Mouse (Mus musculus) MEL (cell line): ENCODE measurements around the gene Gfpt2. TPM values are rescaled to one million over a fixed set of nuclear protein-coding genes. Genes with fewer than 3 reads are reported as not detected.
A peak's percentile ranks its signal among the peaks of the same experiment; 100 is the strongest.

ENCODE experiments used
- DNase-seq: peaks from one replicate; pipeline ENCODE4 v3.0.0; 2011; ENCODE audit warnings: low read depth, low spot score
- H3K27ac ChIP-seq: 2 replicates; pipeline ENCODE4 v1.5.1; 2012; ENCODE audit warnings: low read depth, mild to moderate bottlenecking, control low read depth, low read length, moderate library complexity; ENCODE audit not compliant: control insufficient read depth
- H3K27me3 ChIP-seq, 2 experiments: fragments of 150-350 bp in 1 of 2; sonication (generic) in 1 of 2; 2 replicates each; pipeline ENCODE4 v1.6.1; 2012; ENCODE audit warnings: low read length in 2 of 2, mild to moderate bottlenecking in 2 of 2, improper control_type of control experiment in 1 of 2, moderate library complexity in 1 of 2; ENCODE audit not compliant: insufficient read depth in 2 of 2, control insufficient read depth in 1 of 2
- H3K36me3 ChIP-seq, 2 experiments: 2 replicates each; pipeline ENCODE4 v1.6.1; 2012 to 2014; ENCODE audit warnings: low read length in 2 of 2, improper control_type of control experiment in 1 of 2, inconsistent platforms in 1 of 2, mild to moderate bottlenecking in 1 of 2; ENCODE audit not compliant: insufficient read depth in 2 of 2, control insufficient read depth in 1 of 2
- H3K4me1 ChIP-seq, 2 experiments: fragments of 150-350 bp in 1 of 2; sonication (generic) in 1 of 2; 2 replicates each; pipeline ENCODE4 v1.6.1; 2012; ENCODE audit warnings: low read length in 2 of 2, improper control_type of control experiment in 1 of 2, mild to moderate bottlenecking in 1 of 2; ENCODE audit not compliant: insufficient read depth in 2 of 2, control insufficient read depth in 1 of 2
- H3K4me3 ChIP-seq, 2 experiments: fragments of 150-350 bp in 1 of 2; sonication (generic) in 1 of 2; 2 replicates each; pipeline ENCODE4 v1.5.1; 2012; ENCODE audit warnings: low read depth in 2 of 2, low read length in 2 of 2, mild to moderate bottlenecking in 2 of 2, moderate library complexity in 2 of 2, control low read depth in 1 of 2, improper control_type of control experiment in 1 of 2; ENCODE audit not compliant: control insufficient read depth in 1 of 2, insufficient read depth in 1 of 2
- H3K79me2 ChIP-seq: 2 replicates; pipeline ENCODE4 v1.6.1; 2012; ENCODE audit warnings: mild to moderate bottlenecking, low read length, moderate library complexity; ENCODE audit not compliant: control insufficient read depth, poor library complexity, insufficient read depth
- H3K9ac ChIP-seq: 2 replicates; pipeline ENCODE4 v1.6.1; 2012; ENCODE audit warnings: low read depth, mild to moderate bottlenecking, control low read depth, low read length, moderate library complexity; ENCODE audit not compliant: control insufficient read depth, poor library complexity, severe bottlenecking
- H3K9me3 ChIP-seq: fragments of 150-350 bp; sonication (generic); replicated peaks from 2 replicates; pipeline ENCODE4 v1.6.1; 2012; ENCODE audit warnings: mild to moderate bottlenecking, low read length, improper control_type of control experiment, moderate library complexity; ENCODE audit not compliant: insufficient read depth
- BHLHE40 ChIP-seq: IDR thresholded peaks from 2 replicates; pipeline ENCODE4 v1.6.1; 2012; ENCODE audit warnings: low read depth, mild to moderate bottlenecking, inconsistent platforms, low read length, improper control_type of control experiment, borderline replicate concordance
- CHD1 ChIP-seq: IDR thresholded peaks from 2 replicates; pipeline ENCODE4 v1.6.1; 2012; ENCODE audit warnings: low read depth, mild to moderate bottlenecking, inconsistent platforms, low read length, improper control_type of control experiment
- ELF1 ChIP-seq: IDR thresholded peaks from 2 replicates; pipeline ENCODE4 v1.6.1; 2014; ENCODE audit warnings: low read depth, mild to moderate bottlenecking, inconsistent platforms, low read length, improper control_type of control experiment, moderate library complexity
- GABPA ChIP-seq: IDR thresholded peaks from 2 replicates; pipeline ENCODE4 v1.6.1; 2012; ENCODE audit warnings: low read depth, mild to moderate bottlenecking, inconsistent platforms, low read length, improper control_type of control experiment, moderate library complexity
- GATA1 ChIP-seq: IDR thresholded peaks from 2 replicates; pipeline ENCODE4 v1.6.1; 2011; ENCODE audit warnings: low read depth, low read length, improper control_type of control experiment
- HCFC1 ChIP-seq: IDR thresholded peaks from 2 replicates; pipeline ENCODE4 v1.6.1; 2012; ENCODE audit warnings: low read depth, mild to moderate bottlenecking, inconsistent platforms, low read length, improper control_type of control experiment, moderate library complexity
- JUND ChIP-seq: IDR thresholded peaks from 2 replicates; pipeline ENCODE4 v1.6.1; 2011; ENCODE audit warnings: low read depth, mild to moderate bottlenecking, improper control_type of control experiment, low read length
- KAT2A ChIP-seq: conservative IDR thresholded peaks from 2 replicates; pipeline ENCODE4 v1.6.1; 2012; ENCODE audit warnings: low read depth, low read length, improper control_type of control experiment, inconsistent platforms
- MAFK ChIP-seq: IDR thresholded peaks from 2 replicates; pipeline ENCODE4 v1.6.1; 2011; ENCODE audit warnings: low read depth, mild to moderate bottlenecking, low read length, improper control_type of control experiment, borderline replicate concordance
- MAZ ChIP-seq: IDR thresholded peaks from 2 replicates; pipeline ENCODE4 v1.6.1; 2012; ENCODE audit warnings: low read depth, mild to moderate bottlenecking, inconsistent platforms, low read length, improper control_type of control experiment
- MEF2A ChIP-seq: IDR thresholded peaks from 2 replicates; pipeline ENCODE4 v1.6.1; 2014; ENCODE audit warnings: low read depth, mild to moderate bottlenecking, inconsistent platforms, low read length, improper control_type of control experiment; ENCODE audit not compliant: poor library complexity, insufficient replicate concordance, severe bottlenecking; ENCODE audit errors: extremely low read depth
- MXI1 ChIP-seq: IDR thresholded peaks from 2 replicates; pipeline ENCODE4 v1.6.1; 2011; ENCODE audit warnings: mild to moderate bottlenecking, low read depth, low read length, improper control_type of control experiment
- MYB ChIP-seq: IDR thresholded peaks from 2 replicates; pipeline ENCODE4 v1.6.1; 2011; ENCODE audit warnings: mild to moderate bottlenecking, low read depth, low read length, improper control_type of control experiment
- NELFE ChIP-seq: IDR thresholded peaks from 2 replicates; pipeline ENCODE4 v1.6.1; 2011; ENCODE audit warnings: low read depth, low read length, improper control_type of control experiment
- NRF1 ChIP-seq: IDR thresholded peaks from 2 replicates; pipeline ENCODE4 v1.6.1; 2014; ENCODE audit warnings: low read depth, mild to moderate bottlenecking, inconsistent platforms, low read length, improper control_type of control experiment, moderate library complexity; ENCODE audit not compliant: poor library complexity, insufficient read depth, severe bottlenecking
- POLR2A ChIP-seq, 2 experiments: IDR thresholded peaks; 2 replicates each; pipeline ENCODE4 v1.6.1; 2011 to 2012; ENCODE audit warnings: low read length in 2 of 2, mild to moderate bottlenecking in 2 of 2, control low read depth in 1 of 2, improper control_type of control experiment in 1 of 2, low read depth in 1 of 2, moderate library complexity in 1 of 2; ENCODE audit not compliant: control insufficient read depth in 1 of 2, insufficient read depth in 1 of 2, poor library complexity in 1 of 2
- POLR2AphosphoS2 ChIP-seq: IDR thresholded peaks from 2 replicates; pipeline ENCODE4 v1.6.1; 2011; ENCODE audit warnings: low read length, improper control_type of control experiment
- POLR2AphosphoS5 ChIP-seq: IDR thresholded peaks from 2 replicates; pipeline ENCODE4 v1.6.1; 2012; ENCODE audit warnings: low read depth, borderline replicate concordance, mild to moderate bottlenecking, inconsistent platforms, low read length, moderate library complexity, mixed read lengths
- RCOR1 ChIP-seq: IDR thresholded peaks from 2 replicates; pipeline ENCODE4 v1.6.1; 2012; ENCODE audit warnings: low read depth, mild to moderate bottlenecking, inconsistent platforms, low read length, improper control_type of control experiment
- SIN3A ChIP-seq: IDR thresholded peaks from 2 replicates; pipeline ENCODE4 v1.6.1; 2012; ENCODE audit warnings: low read length, improper control_type of control experiment, inconsistent platforms
- TCF12 ChIP-seq: IDR thresholded peaks from 2 replicates; pipeline ENCODE4 v1.6.1; 2014; ENCODE audit warnings: low read depth, mild to moderate bottlenecking, inconsistent platforms, low read length, improper control_type of control experiment, moderate library complexity
- UBTF ChIP-seq: IDR thresholded peaks from 2 replicates; pipeline ENCODE4 v1.6.1; 2012; ENCODE audit warnings: low read depth, mild to moderate bottlenecking, inconsistent platforms, low read length, improper control_type of control experiment, moderate library complexity, borderline replicate concordance; ENCODE audit not compliant: insufficient read depth
- USF1 ChIP-seq: IDR thresholded peaks from 2 replicates; pipeline ENCODE4 v1.6.1; 2014; ENCODE audit warnings: low read depth, mild to moderate bottlenecking, inconsistent platforms, low read length, improper control_type of control experiment, moderate library complexity
- USF2 ChIP-seq, 2 experiments: IDR thresholded peaks; 2 replicates each; pipeline ENCODE4 v1.6.1; 2011 to 2012; ENCODE audit warnings: improper control_type of control experiment in 2 of 2, low read length in 2 of 2, borderline replicate concordance in 1 of 2, inconsistent platforms in 1 of 2, low read depth in 1 of 2, mild to moderate bottlenecking in 1 of 2; ENCODE audit not compliant: insufficient read depth in 1 of 2
- ZC3H11A ChIP-seq: IDR thresholded peaks from 2 replicates; pipeline ENCODE4 v1.6.1; 2012; ENCODE audit warnings: low read depth, mild to moderate bottlenecking, inconsistent platforms, low read length, improper control_type of control experiment
- ZKSCAN1 ChIP-seq: IDR thresholded peaks from 2 replicates; pipeline ENCODE4 v1.6.1; 2012; ENCODE audit warnings: low read depth, mild to moderate bottlenecking, inconsistent platforms, low read length, improper control_type of control experiment, moderate library complexity
- ZMIZ1 ChIP-seq: IDR thresholded peaks from 2 replicates; pipeline ENCODE4 v1.6.1; 2012; ENCODE audit warnings: low read depth, mild to moderate bottlenecking, inconsistent platforms, low read length, improper control_type of control experiment, moderate library complexity
- polyA plus RNA-seq, 2 experiments: library from polyadenylated mRNA; stranded (reverse) in 1 of 2; unstranded in 1 of 2; fragments of >175 nt in 1 of 2; fragments of >200 nt in 1 of 2; gene quantifications; 2 replicates each; pipeline versions ENCODE4 v1.2.1 to v1.2.4; 2012; ENCODE audit warnings: low replicate concordance in 2 of 2, low read depth in 1 of 2; ENCODE audit not compliant: insufficient read length in 2 of 2, insufficient read depth in 1 of 2, missing spikeins in 1 of 2
- total RNA-seq: library from RNA; depleted of rRNA; stranded (reverse); fragments of 300-350 nt; gene quantifications from 2 replicates; pipeline ENCODE4 v1.2.3, GENCODE M21; 2012

The Gfpt2 gene
- total and polyA plus RNA-seq, 3 experiments: 4.0 to 8.0 TPM; not detected in 1

- TF ChIP-seq ELF1 (peak; percentile 49; the same call in 1 of the 2 replicates), ZMIZ1 (no peak), NRF1 (no peak), MXI1 (no peak; the same call in 1 of the 2 replicates), HCFC1 (0 out of 2 replicates have a peak, but pooled peaks have one; percentile 21)
These were observed 51.0 kb downstream of the Gfpt2 start (continued) for GRCm38 (mm10) chr11:49844969-49845368.

GRCm38 (mm10) chr11:49845958-49846357, 52.0 kb downstream of the Gfpt2 start:
- DNase-seq: no peak
- Histone ChIP-seq H3K9me3 (no peaks in the 10 kb centered on the region), H3K4me3 (peak overlapping the region; percentile 45 to 65), H3K36me3 (peaks cover 0 to 6% of the 10 kb centered on the region in 2 experiments; a peak in 2 of 4 replicates), H3K9ac (peak overlapping the region; percentile 71), H3K27ac (peak overlapping the region; percentile 20), H3K79me2 (peaks cover 19% of the 10 kb centered on the region)
- TF ChIP-seq BHLHE40 (no peak), NELFE (no peak), KAT2A (no peak), MAFK (no peak), MAZ (no peak), CHD1 (no peak), UBTF (no peak), GABPA (no peak), POLR2AphosphoS5 (no peak), POLR2AphosphoS2 (no peak), ZC3H11A (no peak), USF2 (IDR thresholded peaks at IDR 0.05; ENCODE audit: borderline replicate concordance in 1 of 2, insufficient read depth in 1 of 2, low read depth in 1 of 2, low read length in 2 of 2) (no peak)
- TF ChIP-seq, all 39 proteins: peak for 0
- peaks cover 7 to 17% of the 10 kb centered on the region in 2 experiments for H3K4me1 ChIP-seq
- H3K27me3 ChIP-seq: no peaks in the 10 kb centered on the region

DNA sequence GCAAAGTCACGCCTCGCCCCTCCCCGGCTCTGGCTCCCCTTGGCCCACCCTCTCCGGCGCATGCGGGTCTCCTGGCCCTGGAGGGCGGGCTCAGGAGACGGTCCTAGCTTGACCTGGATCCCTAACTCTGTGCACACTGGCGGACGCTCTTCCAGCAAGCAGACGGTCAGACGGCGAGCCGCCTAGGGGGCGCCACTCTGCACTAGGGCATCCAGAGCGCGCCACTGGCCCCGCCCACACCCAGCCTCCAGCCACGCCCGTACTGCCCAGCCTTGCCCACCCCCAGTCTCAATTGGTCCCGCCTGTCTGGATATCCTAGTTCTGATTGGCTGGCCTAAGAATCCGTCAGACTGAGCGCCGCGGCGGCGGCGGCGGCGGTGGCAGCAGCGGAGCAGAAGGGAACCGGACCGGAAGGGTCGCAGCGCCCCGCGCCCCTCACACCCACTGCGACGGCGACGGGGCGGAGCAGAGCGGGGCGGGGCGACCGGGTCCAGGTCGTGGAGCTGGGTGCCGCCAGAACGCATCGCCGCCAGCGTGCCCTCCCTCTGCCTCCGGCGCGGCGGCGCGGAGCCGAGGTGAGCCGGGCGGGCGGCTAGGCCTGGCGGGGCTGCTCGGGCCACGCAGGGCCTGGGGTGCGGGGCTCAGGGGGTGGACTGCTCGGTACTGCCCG, 52.6 kb downstream of the Gfpt2 start, which contains the start of gene Mapk9:
TSS of gene Mapk9 (plus strand) at position 351 of the 670 bp plus-strand sequence.
- H3K27ac ChIP-seq: peak within 1 kb of the TSS; percentile 82
- H3K4me3 ChIP-seq: peak within 1 kb of the TSS; percentile 65 to 93
- peaks cover 23% of the 10 kb centered on the region for H3K79me2 ChIP-seq
- H3K4me1 ChIP-seq: peaks cover 7 to 17% of the 10 kb centered on the region in 2 experiments
- peak within 1 kb of the TSS; percentile 71 for H3K9ac ChIP-seq
- no peaks in the 10 kb centered on the region for H3K27me3 ChIP-seq
- H3K9me3 ChIP-seq: no peaks in the 10 kb centered on the region
- peaks cover 0 to 5% of the 10 kb centered on the region in 2 experiments; a peak in 2 of 4 replicates for H3K36me3 ChIP-seq
- DNase-seq: peak; percentile 99
- TF ChIP-seq KAT2A (no peak; the same call in 1 of the 2 replicates), POLR2A (IDR thresholded peaks at IDR 0.05; ENCODE audit: control insufficient read depth in 1 of 2, insufficient read depth in 1 of 2, low read depth in 1 of 2, low read length in 2 of 2, poor library complexity in 1 of 2) (peak; percentile 56 to 86; a peak in 3 of 4 replicates), ZKSCAN1 (no peak), MAZ (peak; percentile 79; the same call in 1 of the 2 replicates), USF2 (IDR thresholded peaks at IDR 0.05; ENCODE audit: borderline replicate concordance in 1 of 2, insufficient read depth in 1 of 2, low read depth in 1 of 2, low read length in 2 of 2) (no peak), RCOR1 (no peak), MAFK (no peak), SIN3A (peak; percentile 78), ZC3H11A (no peak), USF1 (0 out of 2 replicates have a peak, but pooled peaks have one; percentile 24), UBTF (no peak), TCF12 (no peak; the same call in none of the 2 replicates), GATA1 (no peak), MEF2A (no peak), MYB (no peak), JUND (no peak)
